Mouse (Mus musculus) lung, embryonic 14.5 days (tissue): ENCODE results near the gene Gm17662. TPM values are rescaled to one million over a fixed set of nuclear protein-coding genes. Genes with fewer than 3 reads are reported as not detected.

ENCODE experiments used
- ATAC-seq: fragments of 200-750 bp; cut with Nextera tagmentation; 2 replicates; pipeline ENCODE4 v1.8.0; 2017; ENCODE audit warnings: mild to moderate bottlenecking, moderate TSS enrichment, moderate library complexity; ENCODE audit not compliant: insufficient read depth
- DNase-seq: peaks from one replicate; pipeline ENCODE4 v3.0.0-alpha.2; 2015
- H3K27ac ChIP-seq: fragments of 300-500 bp; sonication (generic); 2 replicates; pipeline ENCODE4 v1.5.1; 2014; ENCODE audit warnings: low read depth, mild to moderate bottlenecking, moderate library complexity
- H3K27me3 ChIP-seq: fragments of 300-500 bp; sonication (generic); 2 replicates; pipeline ENCODE4 v1.6.1; 2014; ENCODE audit warnings: low read length, control low read depth; ENCODE audit not compliant: insufficient read depth
- H3K36me3 ChIP-seq: fragments of 300-500 bp; sonication (generic); 2 replicates; pipeline ENCODE4 v1.6.1; 2014; ENCODE audit warnings: control low read depth; ENCODE audit not compliant: insufficient read depth
- H3K4me1 ChIP-seq: fragments of 300-500 bp; sonication (generic); 2 replicates; pipeline ENCODE4 v1.6.1; 2014; ENCODE audit warnings: antibody characterized with exemption, control low read depth; ENCODE audit not compliant: insufficient read depth
- H3K4me2 ChIP-seq: fragments of 300-500 bp; sonication (generic); 2 replicates; pipeline ENCODE4 v1.6.1; 2014; ENCODE audit warnings: mild to moderate bottlenecking
- H3K4me3 ChIP-seq: fragments of 300-500 bp; sonication (generic); 2 replicates; pipeline ENCODE4 v1.5.1; 2014; ENCODE audit warnings: low read depth, low read length
- H3K9ac ChIP-seq: fragments of 300-500 bp; sonication (generic); 2 replicates; pipeline ENCODE4 v1.6.1; 2014
- H3K9me3 ChIP-seq: fragments of 300-500 bp; sonication (generic); 2 replicates; pipeline ENCODE4 v1.6.1; 2016; ENCODE audit warnings: low read depth, low read length, control low read depth
- CTCF ChIP-seq: IDR thresholded peaks from 2 replicates; pipeline ENCODE4 v1.5.1; 2016; ENCODE audit warnings: antibody characterized with exemption, low read depth
- WGBS: fragments of 180-500 bp; shearing (Covaris S2); extraction: QIAGEN DNeasy Blood & Tissue Kit; methylation state at CpG from one replicate; pipeline ENCODE4 v1.1.7; 2014; 5-methylcytosine and 5-hydroxymethylcytosine counted together
- polyA plus RNA-seq: library from polyadenylated mRNA; unstranded; fragments of >200 nt; fragmentation: Nextera tagmentation; extraction: Ambion mirVana; gene quantifications from 2 replicates; pipeline ENCODE4 v1.2.1, GENCODE M21; 2014

The Gm17662 gene
- polyA plus RNA-seq, 1 experiment from 2014 or later = not detected

- no peaks in the 10 kb centered on the region for H3K27me3 ChIP-seq
- ATAC-seq = no peak
- H3K9ac ChIP-seq = no peak overlapping the region
- no peaks in the 10 kb centered on the region for H3K36me3 ChIP-seq
- H3K4me1 ChIP-seq = no peaks in the 10 kb centered on the region
- 60% methylated on average over 4 of the region's 4 CpGs for WGBS
- H3K27ac ChIP-seq = no peak overlapping the region
- H3K4me2 ChIP-seq = no peak overlapping the region
- no peak for TF ChIP-seq CTCF
- no peak for DNase-seq
- H3K4me3 ChIP-seq = no peak overlapping the region
- H3K9me3 ChIP-seq = no peaks in the 10 kb centered on the region
These were observed 33.5 kb upstream of the Gm17662 start for GRCm38 (mm10) chr4:104823597-104824101.

GRCm38 (mm10) chr4:104824381-104825077 lies 32.6 kb upstream of the Gm17662 start:
- no peaks in the 10 kb centered on the region for H3K27me3 ChIP-seq
- H3K36me3 ChIP-seq = no peaks in the 10 kb centered on the region
- no peak overlapping the region for H3K4me2 ChIP-seq
- H3K4me1 ChIP-seq = no peaks in the 10 kb centered on the region
- no peak overlapping the region for H3K9ac ChIP-seq
- WGBS = 62% methylated on average over 7 of the region's 7 CpGs
- no peaks in the 10 kb centered on the region for H3K9me3 ChIP-seq
- TF ChIP-seq CTCF = no peak
- DNase-seq (no peak), ATAC-seq (no peak)
- H3K27ac ChIP-seq = no peak overlapping the region
- no peak overlapping the region for H3K4me3 ChIP-seq

- no peak for ATAC-seq
- Histone ChIP-seq H3K4me3 (no peak overlapping the region), H3K36me3 (no peaks in the 10 kb centered on the region), H3K27me3 (no peaks in the 10 kb centered on the region), H3K9ac (no peak overlapping the region), H3K4me1 (no peaks in the 10 kb centered on the region), H3K27ac (no peak overlapping the region), H3K9me3 (no peaks in the 10 kb centered on the region), H3K4me2 (no peak overlapping the region)
- peak; percentile 50 for DNase-seq
- 54% methylated on average over 5 of the region's 5 CpGs for whole genome bisulfite sequencing
- no peak for TF ChIP-seq CTCF
These were observed 28.2 kb upstream of the Gm17662 start for GRCm38 (mm10) chr4:104828939-104829338.

GRCm38 (mm10) chr4:104835096-104835495 lies 22.0 kb upstream of the Gm17662 start:
- no peak for DNase-seq
- no peaks in the 10 kb centered on the region for H3K36me3 ChIP-seq
- 57% methylated on average over 5 of the region's 5 CpGs for WGBS
- no peak overlapping the region for H3K4me2 ChIP-seq
- no peak overlapping the region for H3K4me3 ChIP-seq
- H3K9me3 ChIP-seq = no peaks in the 10 kb centered on the region
- no peak overlapping the region for H3K9ac ChIP-seq
- H3K27me3 ChIP-seq = no peaks in the 10 kb centered on the region
- ATAC-seq = no peak
- H3K27ac ChIP-seq = no peak overlapping the region
- H3K4me1 ChIP-seq = no peaks in the 10 kb centered on the region
- no peak for TF ChIP-seq CTCF

- Histone ChIP-seq H3K4me1 (no peaks in the 10 kb centered on the region), H3K27ac (no peak overlapping the region), H3K4me2 (no peak overlapping the region), H3K4me3 (no peak overlapping the region), H3K9me3 (no peaks in the 10 kb centered on the region), H3K27me3 (no peaks in the 10 kb centered on the region), H3K36me3 (no peaks in the 10 kb centered on the region), H3K9ac (no peak overlapping the region)
- DNase-seq = no peak
- 79% methylated on average over 2 of the region's 2 CpGs for WGBS
- no peak for ATAC-seq
- TF ChIP-seq CTCF = no peak
These were observed 18.8 kb upstream of the Gm17662 start for GRCm38 (mm10) chr4:104838342-104838741.

- Histone ChIP-seq H3K27ac (no peak overlapping the region), H3K9ac (no peak overlapping the region), H3K4me2 (no peak overlapping the region), H3K4me1 (no peaks in the 10 kb centered on the region), H3K27me3 (no peaks in the 10 kb centered on the region), H3K36me3 (no peaks in the 10 kb centered on the region), H3K4me3 (no peak overlapping the region), H3K9me3 (no peaks in the 10 kb centered on the region)
- no peak for TF ChIP-seq CTCF
- no peak for DNase-seq
- no peak for ATAC-seq
- 80% methylated on average over 5 of the region's 5 CpGs for WGBS
These were observed 14.9 kb upstream of the Gm17662 start for GRCm38 (mm10) chr4:104842204-104842603.

- no peaks in the 10 kb centered on the region for H3K36me3 ChIP-seq
- H3K4me1 ChIP-seq = no peaks in the 10 kb centered on the region
- no peak overlapping the region for H3K4me2 ChIP-seq
- H3K9me3 ChIP-seq = no peaks in the 10 kb centered on the region
- no peak overlapping the region for H3K27ac ChIP-seq
- no peak overlapping the region for H3K9ac ChIP-seq
- TF ChIP-seq CTCF = no peak
- WGBS = 50% methylated on average over 4 of the region's 4 CpGs
- H3K27me3 ChIP-seq = no peaks in the 10 kb centered on the region
- no peak for ATAC-seq
- no peak for DNase-seq
- H3K4me3 ChIP-seq = no peak overlapping the region
These were observed 13.6 kb upstream of the Gm17662 start for GRCm38 (mm10) chr4:104843546-104843945.

GRCm38 (mm10) chr4:104855216-104855615 lies 1.9 kb upstream of the Gm17662 start:
- Histone ChIP-seq H3K4me2 (no peak overlapping the region), H3K27me3 (no peaks in the 10 kb centered on the region), H3K36me3 (no peaks in the 10 kb centered on the region), H3K4me3 (no peak overlapping the region), H3K9ac (no peak overlapping the region), H3K4me1 (no peaks in the 10 kb centered on the region), H3K27ac (no peak overlapping the region), H3K9me3 (no peaks in the 10 kb centered on the region)
- DNase-seq (no peak), ATAC-seq (no peak)
- no peak for TF ChIP-seq CTCF
- 67% methylated on average over 2 of the region's 2 CpGs for WGBS
